Mouse (Mus musculus) adrenal gland, adult 2 months (tissue): ENCODE data around the gene Wdr48. TPM values are rescaled to one million over a fixed set of nuclear protein-coding genes. Genes with fewer than 3 reads are reported as not detected.

Experiments used
- DNase-seq: peaks from one replicate; pipeline ENCODE4 v3.0.0; 2021
- polyA plus RNA-seq: library from polyadenylated mRNA; depleted of rRNA; stranded (reverse); fragments of >200 nt; gene quantifications from 2 replicates; pipeline ENCODE4 v1.2.3, GENCODE M21; 2012
- total RNA-seq, 2 experiments: library from RNA; stranded (reverse); gene quantifications; 2 replicates each; pipeline ENCODE4 v1.2.3; 2021

The Wdr48 gene
- total and polyA plus RNA-seq, 3 experiments: 26.6 to 50.7 (median 48.1) TPM

- DNase-seq: peak; percentile 40
These were observed 30.5 kb downstream of the Wdr48 start for GRCm38 (mm10) chr9:119925120-119925657.

- peak; percentile 38 for DNase-seq
These were observed 31.1 kb downstream of the Wdr48 start for GRCm38 (mm10) chr9:119925729-119926128.

GRCm38 (mm10) chr9:119926497-119926896 is 31.8 kb downstream of the Wdr48 start:
- no peak for DNase-seq

GRCm38 (mm10) chr9:119932358-119932757 is 37.7 kb downstream of the Wdr48 start:
- DNase-seq: peak; percentile 50

- DNase-seq: no peak
These were observed 39.0 kb downstream of the Wdr48 start for GRCm38 (mm10) chr9:119933675-119934074.

- peak; percentile 96 for DNase-seq
These were observed 42.5 kb downstream of the Wdr48 start, which contains the start of the genes Gorasp1 and Ttc21a for GRCm38 (mm10) chr9:119937005-119937773. Gorasp1 (minus strand) TSS chr9:119937565. Ttc21a (plus strand) TSS chr9:119937606.

GRCm38 (mm10) chr9:119938496-119938895 is 43.8 kb downstream of the Wdr48 start:
- DNase-seq: no peak

GRCm38 (mm10) chr9:119939646-119940045 is 45.0 kb downstream of the Wdr48 start:
- DNase-seq: no peak

- peak; percentile 27 for DNase-seq
These were observed 46.7 kb downstream of the Wdr48 start for GRCm38 (mm10) chr9:119941407-119941806.

GRCm38 (mm10) chr9:119941861-119942260 is 47.2 kb downstream of the Wdr48 start:
- DNase-seq: no peak

- DNase-seq: no peak
These were observed 48.6 kb downstream of the Wdr48 start for GRCm38 (mm10) chr9:119943326-119943725.

- no peak for DNase-seq
These were observed 50.7 kb downstream of the Wdr48 start for GRCm38 (mm10) chr9:119945173-119945900.

GRCm38 (mm10) chr9:119948804-119949203 is 54.1 kb downstream of the Wdr48 start:
- DNase-seq: no peak

- DNase-seq: no peak
These were observed 55.8 kb downstream of the Wdr48 start for GRCm38 (mm10) chr9:119950434-119950833.

- DNase-seq: no peak
These were observed 56.7 kb downstream of the Wdr48 start for GRCm38 (mm10) chr9:119951388-119951787.

- DNase-seq: peak; percentile 54
These were observed 64.2 kb downstream of the Wdr48 start for GRCm38 (mm10) chr9:119958835-119959234.

- no peak for DNase-seq
These were observed 67.5 kb downstream of the Wdr48 start for GRCm38 (mm10) chr9:119962216-119962615.

- peak; percentile 87 for DNase-seq
These were observed 68.4 kb downstream of the Wdr48 start for GRCm38 (mm10) chr9:119962987-119963667.

- peak; percentile 49 for DNase-seq
These were observed 69.5 kb downstream of the Wdr48 start for GRCm38 (mm10) chr9:119964206-119964605.

GRCm38 (mm10) chr9:119965186-119965585 is 70.5 kb downstream of the Wdr48 start:
- DNase-seq: no peak

GRCm38 (mm10) chr9:119966221-119966910 is 71.7 kb downstream of the Wdr48 start:
- DNase-seq: peak; percentile 32

- DNase-seq: no peak
These were observed 75.1 kb downstream of the Wdr48 start for GRCm38 (mm10) chr9:119969811-119970210.
